Mouse (Mus musculus) c-Kit-positive CD71-negative TER-119-negative erythroid progenitor cells, embryonic 14.5 days (primary cell): ENCODE data around the gene Etl4.

Experiments used
- DNase-seq: peaks from one replicate; pipeline ENCODE4 v3.0.0-alpha.2; 2013; ENCODE audit warnings: low read depth

Etl4 gene

DNA sequence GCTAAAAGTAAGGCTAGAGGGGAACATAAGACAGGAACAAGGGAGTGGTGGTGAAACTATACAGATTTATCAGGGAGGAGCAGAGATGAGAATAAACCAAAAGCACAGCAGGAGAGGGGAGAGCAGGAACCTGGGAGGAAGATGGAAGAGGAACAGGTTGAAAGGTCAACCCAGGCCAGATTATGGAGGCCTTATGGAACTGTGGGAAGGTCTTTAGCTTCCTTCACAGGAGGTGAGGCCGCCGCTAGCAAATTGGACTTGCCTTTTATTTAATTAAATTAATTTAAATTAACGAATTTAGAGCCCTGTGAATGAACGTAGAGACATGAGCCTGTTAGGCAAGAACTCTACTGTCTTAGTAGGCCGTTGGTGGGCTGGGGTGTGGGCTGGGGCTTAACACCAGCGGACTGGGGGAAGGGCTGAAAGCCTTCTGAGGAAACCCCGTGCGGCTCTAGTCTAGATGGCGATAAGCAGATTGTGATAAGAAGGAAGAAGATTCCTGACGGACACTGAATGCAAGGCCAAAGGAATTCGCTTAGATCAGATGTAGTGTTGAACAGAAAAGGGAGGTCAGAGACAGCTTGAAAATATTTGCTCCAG, 612.2 kb downstream of the Etl4 start:
- DNase-seq = no peak

DNA sequence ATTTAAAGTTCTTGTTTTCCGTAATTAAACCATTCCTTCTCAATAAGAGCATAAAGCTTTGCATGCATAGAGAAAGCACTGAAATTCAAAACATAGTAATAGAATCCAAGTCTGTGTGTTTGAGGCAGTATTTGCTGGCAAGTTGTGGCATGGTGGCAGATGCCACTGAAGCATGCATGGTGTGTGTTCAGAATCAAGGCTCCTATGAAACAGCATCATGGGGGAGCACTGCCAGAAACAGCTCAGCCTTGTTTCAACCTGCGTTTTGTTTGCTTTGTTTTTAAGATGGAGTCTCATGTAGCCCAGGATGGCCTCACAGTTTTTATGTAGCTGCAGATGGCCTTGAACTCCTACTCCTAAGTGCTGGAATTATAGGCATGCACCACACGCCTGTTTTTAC, 614.1 kb downstream of the Etl4 start:
- no peak for DNase-seq

DNA sequence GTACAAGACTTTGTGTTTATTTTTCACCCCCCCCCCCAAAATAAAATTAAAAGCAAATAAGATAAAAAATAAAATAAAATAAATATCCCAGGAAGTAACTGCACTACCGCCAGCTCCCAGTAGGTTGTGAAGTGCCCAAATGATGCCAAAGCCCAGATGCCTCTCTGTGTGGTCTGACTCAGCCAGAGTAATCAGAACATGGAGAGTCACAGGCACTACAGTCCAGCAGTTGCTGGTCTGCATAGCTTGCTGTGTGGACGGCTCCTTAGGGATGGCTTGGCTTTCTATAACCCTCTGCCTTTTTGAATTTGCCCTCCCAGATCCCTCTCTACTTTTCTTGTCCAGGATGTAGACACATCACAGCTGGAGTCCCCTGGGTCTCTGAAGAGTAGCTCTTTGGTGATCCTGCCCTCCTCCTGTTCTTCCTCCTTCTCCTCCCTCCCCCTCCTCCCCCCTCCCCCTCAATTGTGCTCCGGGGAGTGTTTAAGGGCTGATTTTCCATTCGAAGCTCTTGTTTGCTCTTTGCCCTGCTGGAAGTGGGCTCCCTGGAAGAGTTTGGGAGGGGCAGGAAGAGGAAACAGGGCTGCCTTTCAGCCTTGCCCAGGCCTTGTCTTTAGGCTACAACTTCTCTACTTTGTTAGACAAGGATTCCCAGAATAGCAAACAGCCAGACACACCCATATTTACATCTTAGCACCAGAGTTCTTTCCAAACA, 616.5 kb downstream of the Etl4 start:
- no peak for DNase-seq

DNA sequence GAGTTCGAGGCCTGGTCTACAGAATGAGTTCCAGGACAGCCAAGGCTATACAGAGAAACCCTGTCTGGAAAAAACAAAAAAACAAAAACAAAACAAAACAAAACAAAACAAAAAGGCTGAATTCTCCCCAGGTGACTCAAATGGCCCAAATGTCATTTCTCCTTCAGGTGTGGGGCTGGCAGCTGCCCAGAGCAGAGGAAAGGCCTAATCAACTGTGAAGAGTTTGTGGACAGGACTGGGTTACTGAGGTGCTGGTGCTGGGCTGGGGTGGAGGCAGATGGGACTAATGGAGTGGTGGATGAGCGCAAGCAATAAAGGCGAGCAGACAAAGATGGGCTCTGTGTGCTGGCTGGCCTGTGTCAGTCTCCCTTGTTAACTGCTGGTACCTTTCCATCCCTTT, 617.3 kb downstream of the Etl4 start:
- no peak for DNase-seq

DNA sequence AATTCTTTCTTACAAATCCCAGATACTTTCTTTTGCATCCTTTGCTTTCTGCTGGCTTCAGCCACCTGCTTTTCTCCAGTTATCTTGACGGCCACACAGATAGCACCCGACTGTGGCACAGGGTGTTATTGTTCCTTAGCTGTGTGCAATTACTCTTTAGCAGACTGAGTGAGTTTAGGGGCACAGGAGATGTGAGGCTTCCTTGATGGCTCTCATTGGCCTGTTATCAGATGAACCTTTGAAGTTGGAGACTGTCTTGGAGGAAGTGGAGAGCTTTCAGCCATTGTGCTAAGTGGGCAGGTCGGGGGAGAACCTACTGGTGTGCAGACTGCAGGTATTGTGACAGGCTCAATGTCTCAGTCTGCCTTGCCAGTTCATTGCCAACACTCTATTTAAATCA, 623.0 kb downstream of the Etl4 start:
- DNase-seq = no peak

DNA sequence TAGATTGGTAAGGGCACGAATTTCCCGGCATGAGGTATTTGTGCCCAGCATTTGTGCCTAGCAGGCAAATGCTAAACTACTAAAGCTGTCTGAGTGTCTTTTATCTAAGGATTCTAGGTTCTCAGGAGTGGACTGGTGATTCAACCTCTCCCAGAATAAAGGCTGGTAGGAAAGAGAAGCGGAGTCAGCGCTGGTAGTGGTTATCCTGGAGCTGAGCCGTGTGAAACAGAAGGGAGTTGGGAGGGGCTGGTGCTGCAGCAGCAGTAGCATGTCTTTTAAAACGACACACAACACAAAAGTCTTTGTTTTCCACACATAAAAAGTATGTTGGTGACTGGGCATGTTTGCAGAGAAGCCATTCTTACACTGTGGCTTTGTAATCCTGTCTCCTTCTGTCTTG, 628.2 kb downstream of the Etl4 start:
- no peak for DNase-seq

DNA sequence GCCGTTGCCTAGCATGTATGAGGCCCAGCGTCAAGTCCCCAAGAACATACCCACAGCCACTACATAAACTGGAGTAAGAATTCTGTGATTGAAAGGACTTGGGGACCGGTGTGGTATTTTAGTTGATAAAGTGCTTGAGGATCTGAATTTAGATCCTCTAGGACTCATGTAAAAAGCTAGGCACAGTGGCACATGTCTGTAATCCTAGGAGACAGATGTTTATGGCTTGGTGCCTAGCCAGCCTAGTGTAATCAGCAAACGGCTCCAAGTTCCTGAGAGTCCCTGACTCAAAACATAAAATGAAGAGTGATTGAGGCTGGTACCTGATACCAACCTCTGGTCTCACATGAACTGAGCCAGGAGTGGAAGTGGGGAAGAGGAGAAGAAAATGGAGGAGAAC, 629.3 kb downstream of the Etl4 start:
- DNase-seq = no peak

DNA sequence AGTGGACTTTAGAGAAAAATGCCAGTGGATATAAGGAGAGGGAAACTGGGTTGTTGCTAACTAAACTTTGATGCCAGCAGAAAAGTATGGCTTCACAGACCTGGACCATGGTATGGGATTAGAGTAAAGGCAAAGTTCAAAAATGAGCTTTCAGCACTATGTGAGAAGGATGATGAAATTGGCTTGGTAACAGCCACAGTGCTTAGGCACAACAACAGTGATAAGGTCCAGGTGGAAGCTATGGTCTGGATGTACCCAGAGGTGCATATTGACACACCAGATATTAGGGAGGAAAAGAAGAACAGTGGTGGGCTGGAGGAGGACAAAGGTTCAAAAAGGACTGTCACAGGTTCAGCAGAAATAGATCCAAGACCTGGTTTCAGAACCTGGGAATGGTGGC, 631.7 kb downstream of the Etl4 start:
- no peak for DNase-seq

DNA sequence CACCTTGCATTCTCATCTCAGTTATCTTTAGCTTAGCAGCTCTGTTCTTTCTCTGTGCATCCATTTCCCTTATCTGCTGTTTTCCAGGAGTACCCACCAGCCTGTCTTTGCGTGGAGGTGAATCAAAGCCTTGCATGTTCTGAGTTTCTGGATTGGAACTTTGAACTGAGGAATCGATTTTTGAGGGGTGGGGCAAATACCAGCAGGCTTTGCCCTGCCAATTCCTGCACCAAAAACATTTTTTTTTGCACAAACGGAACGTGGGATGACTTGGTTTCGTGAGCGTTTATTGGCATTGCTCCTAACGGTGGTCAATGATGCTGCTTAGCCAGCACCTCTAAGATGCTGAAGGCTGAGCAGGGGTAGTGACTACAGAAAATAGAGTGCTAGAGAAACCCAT, 632.7 kb downstream of the Etl4 start:
- DNase-seq = no peak

DNA sequence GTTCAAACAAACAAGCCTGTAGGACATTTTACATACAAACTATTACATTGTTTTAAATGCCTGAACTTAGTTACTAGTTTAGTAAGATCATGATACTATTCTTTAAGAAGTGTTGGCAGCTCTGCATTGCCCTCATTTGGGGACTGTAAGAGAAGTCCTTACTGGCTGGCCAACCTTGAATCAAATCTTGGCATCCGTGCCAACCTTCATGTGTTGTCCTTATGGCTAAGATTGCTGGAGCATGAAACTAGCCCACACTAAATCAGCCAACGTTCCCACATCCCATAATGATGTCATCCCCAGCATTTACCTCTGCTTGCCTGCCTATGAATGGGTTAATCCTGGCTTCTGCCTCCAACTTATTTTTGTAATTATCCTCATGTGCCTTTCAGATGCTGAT, 636.0 kb downstream of the Etl4 start:
- no peak for DNase-seq

DNA sequence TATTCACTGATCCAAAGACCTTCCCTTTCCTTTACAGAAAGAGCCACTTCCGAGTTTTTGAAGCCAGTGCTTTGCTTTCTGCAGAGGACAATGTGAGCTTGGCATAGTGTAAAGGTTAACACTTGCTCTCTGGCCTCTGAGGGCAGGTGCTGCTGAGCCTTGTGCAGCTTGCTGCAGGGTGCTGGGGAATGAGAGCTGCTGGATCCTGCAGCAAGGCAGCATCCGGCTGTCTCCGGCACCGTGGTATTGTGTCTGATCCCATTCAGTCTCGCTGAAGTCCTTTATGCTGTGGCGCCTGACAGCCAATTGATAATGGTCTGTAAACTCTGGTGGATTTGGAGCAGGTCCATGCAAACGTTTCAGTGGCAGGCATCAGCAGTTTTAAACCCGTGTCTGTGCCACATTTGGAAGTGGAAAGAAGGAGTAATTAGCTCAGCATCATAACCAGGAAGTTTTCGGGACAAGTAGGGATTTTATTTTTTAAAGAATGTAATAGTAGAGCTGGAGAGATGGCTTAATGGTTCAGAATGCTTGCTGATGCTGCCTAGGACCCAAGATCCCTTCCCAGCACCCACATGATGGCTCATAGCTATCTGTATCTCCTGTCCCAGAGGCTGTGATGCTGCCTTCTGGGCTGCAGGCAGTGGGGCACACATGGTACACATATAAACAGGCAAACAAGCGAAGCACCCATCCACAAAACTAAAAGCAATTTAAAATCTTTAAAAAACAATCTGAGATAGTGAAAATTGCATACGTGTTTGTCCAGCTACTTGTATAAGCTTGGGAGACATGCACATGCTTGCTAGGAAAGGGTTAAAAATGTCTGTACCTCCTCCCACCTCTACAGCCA, 637.1 kb downstream of the Etl4 start:
- no peak for DNase-seq

DNA sequence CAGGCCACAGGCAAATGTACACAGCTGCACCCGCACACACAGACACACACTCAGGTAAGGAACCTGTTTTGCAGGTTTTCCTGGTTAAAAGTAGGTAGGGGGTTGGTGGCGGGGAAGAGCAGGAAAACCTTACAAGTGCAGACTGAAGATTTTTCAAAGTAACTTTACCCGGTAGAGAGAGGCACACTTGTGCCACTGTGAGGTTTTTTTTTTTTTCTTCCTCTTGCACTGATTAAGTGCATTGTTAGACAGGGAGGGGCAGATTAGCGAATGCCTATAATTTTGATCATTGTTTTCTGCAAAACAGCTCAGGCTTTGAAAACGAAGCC, 637.7 kb downstream of the Etl4 start:
- no peak for DNase-seq

DNA sequence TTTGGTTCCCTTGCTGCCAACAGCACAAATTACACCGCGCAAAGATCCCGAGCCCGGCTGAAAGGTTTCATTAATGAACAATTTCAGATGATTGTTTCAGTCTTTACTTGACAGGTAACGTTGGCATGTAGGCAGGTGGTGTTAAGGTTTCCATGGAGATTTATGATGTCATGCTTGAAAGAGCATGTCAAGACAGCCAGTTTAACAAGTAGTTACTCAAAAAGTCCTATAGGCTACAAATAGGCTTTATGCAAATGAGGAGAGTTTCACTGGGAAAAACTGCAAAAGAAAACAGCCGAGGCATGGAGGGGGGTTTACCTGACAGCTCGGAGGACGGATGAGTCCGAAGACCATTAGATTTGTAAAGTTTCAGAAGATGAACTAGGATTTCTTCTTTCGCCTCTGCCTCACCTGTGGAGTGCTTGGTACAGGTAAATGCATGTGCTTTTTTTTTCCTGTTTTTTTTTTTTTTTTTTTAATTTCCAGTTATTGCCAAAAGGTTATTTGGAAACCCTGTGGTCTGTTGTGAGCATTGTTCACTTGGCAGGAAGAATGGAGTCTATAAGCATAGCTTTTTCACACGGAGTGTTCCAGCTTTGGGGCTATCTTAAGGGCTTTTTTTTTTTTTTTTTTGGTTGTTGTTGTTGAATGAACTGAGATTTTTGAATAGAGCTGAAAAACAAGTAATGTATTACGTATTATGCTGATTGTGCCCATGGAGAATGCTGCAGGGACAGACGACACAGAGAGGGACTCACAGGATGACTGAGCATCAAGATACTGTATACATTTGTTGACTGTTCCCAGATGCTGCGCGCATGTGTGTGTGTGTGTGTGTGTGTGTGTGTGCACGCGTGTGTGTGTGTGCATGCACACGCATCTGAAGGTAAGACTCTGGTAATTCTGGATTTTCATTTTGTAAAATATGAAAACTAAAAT, 638.4 kb downstream of the Etl4 start:
- DNase-seq = no peak

DNA sequence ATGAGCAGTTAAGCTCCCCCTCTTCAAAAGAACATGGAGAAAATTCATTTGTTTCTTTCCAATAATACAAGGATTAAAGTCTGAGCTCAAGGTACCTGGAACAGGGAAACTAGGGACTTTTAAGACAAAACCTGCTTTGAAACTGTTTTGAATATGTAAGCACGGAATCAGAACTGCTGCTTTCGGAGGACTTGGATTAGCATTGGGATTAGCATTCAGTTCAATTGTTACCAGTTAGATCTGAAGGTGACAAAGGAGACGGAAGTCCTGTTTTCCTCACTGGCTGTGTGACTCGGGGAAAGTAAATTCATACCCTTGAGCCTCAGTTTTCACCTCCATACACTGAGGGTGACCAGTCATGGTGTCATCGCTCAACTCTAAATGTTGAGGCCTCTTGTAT, 639.5 kb downstream of the Etl4 start:
- DNase-seq = no peak

DNA sequence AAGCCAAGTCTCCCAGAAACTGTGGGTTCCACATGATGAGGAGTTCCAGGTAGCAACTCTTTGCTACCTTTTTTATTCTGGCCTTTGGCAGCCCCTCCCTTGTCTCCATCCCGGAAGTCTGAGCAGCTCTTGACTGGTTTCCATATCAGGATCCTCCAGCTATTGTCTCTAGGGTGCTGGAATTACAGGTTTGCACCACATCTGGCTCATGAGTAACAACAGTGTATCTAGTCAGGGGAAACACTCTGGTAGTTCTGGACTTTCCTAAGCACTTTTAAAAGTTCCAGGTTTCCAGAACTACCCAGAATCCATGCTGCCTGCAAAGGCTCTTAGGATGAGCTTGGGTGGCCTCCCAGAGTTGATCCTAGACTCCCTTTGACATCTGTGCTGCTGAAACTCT, 640.4 kb downstream of the Etl4 start:
- DNase-seq = no peak

DNA sequence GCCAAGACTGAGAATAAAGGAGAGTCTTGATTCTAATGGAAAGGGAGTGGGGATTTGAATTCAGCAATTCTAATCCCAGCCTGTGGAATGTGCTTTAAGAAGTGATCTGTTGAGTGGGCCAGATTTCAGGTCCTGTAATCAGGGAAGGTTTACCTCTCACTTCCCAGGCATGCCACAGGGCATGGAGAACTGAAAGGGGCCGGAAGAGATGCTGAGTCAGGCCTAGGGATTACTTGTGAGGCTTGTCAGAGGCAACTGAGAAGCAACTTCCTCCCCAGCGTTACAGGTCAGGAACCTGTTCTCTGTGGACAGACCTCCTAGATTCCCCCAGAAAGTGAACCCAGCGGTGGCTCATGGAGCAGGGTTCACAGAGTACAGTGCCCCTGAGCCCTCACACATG, 646.1 kb downstream of the Etl4 start:
- no peak for DNase-seq

DNA sequence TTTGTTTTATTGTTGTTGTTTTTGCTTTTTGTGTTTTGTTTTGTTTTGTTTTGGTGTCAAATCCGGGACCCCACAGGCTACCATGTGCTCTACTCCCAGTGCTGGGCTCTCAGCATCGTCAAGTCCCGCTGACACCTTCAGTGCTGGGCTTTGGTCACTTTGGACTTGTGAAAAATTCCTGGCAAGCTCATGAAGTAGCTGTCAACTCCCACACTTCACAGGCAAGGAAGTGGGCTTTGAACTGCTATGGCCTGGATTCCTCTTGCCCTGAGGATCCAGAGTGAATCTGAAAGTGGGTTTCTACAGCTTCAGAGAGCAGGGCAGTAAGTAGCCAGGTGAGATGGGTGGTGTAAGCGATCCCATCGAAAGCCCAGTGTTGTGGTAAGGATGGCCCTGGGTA, 649.5 kb downstream of the Etl4 start:
- DNase-seq = no peak

DNA sequence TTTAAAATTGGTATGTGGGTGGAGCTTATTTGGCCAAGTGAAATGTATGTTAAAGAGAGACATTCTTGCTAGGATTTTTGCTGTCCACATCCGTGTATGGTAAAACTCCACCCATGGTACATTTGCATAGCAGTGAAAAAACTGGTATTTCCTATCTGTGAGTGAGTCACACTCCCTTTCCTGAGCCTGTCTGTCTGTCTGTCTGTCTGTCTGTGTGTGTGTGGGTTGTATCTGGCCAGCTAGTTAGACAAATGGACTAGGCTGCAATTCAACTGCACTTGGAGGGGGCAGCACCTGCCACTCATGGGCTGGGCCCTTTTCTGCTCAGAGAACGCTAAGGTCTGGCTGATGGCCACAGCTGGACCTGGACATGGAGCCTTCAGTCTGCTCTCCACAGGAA, 650.1 kb downstream of the Etl4 start:
- DNase-seq = no peak

DNA sequence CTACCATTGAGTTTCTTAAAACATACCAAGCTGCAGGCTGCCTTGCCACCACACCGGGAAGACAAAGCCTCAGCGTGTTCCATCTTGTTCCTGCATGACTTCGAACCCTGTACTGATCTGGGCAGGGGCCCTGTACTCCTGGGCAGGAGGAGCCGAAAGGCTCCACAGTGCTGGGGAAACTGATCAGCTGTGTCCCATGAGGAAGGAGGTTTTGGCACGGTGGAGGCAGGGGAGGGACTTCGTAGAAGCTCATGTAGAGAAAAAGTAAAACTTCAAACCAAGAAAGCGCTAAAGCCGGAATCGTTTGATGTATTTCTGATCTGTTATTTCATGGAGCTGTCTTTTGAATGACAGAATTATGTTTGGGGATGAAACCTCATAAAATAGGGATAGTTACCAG, 651.0 kb downstream of the Etl4 start:
- DNase-seq = no peak

DNA sequence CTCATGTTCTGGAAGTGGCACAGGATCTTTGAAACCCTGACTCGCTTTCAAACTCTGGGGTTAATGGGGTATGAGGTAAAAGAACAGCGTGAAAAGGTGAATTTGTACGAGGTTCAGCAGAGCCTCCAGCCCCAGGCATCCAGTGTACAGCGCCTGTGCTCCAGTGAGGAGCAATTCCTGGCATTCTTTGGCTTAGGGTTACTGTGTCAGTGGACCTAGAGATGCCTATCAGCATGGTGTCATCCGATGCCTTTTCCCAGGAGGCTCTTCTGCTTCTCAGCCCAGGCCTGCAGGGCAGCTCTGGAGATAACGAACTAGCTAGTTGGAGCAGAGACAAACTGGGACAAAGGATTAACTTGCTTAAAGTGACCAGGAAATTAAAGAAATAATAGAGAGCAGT, 653.5 kb downstream of the Etl4 start:
- DNase-seq = no peak

DNA sequence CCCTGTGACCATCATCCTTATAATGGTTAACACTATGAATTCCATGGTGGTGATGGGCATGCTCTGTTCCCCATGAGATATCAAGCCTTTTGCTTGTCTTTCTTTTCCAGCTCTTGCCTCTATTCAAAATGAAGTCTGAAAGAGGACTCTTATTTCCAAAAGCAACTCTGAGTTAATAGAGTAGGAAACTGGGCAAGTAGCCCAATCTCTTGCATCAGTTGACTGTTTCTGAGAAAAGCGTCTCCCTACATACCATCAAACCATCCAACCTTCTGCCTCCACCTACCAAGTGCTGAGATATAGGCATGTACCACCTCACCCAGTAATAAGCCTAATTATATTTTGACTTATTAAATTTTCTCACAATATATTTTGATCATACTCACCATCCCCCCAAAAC, 658.9 kb downstream of the Etl4 start:
- no peak for DNase-seq

DNA sequence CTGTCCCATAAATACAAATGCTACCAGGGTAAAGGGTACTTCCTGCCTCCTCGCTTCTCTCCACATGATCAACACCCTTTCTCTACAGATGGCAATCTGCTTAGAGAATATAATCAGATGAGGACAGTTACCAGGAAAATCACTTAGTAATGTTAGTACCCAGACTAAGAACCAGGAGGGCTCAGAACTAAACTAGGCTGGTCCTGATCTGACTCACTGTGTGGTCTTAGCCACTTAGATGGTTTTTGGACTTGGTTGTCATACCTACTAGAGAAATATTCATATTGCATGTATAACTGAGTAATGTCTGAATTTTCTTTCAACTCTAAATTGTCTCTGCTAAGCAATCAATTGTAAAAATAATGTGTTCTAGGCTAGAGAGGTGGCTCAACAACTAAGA, 662.4 kb downstream of the Etl4 start:
- no peak for DNase-seq
